Mouse (Mus musculus) urinary bladder, adult 2 months (tissue): ENCODE measurements around the gene Als2cl. TPM values are rescaled to one million over a fixed set of nuclear protein-coding genes. Genes with fewer than 3 reads are reported as not detected.

Experiments used
- DNase-seq: peaks from one replicate; pipeline ENCODE4 v3.0.0; 2022; ENCODE audit warnings: low spot score
- polyA plus RNA-seq: library from polyadenylated mRNA; depleted of rRNA; stranded (reverse); fragments of >200 nt; gene quantifications from 2 replicates; pipeline ENCODE4 v1.2.3, GENCODE M21; 2012; rRNA removed

The Als2cl gene
- polyA plus RNA-seq, 1 experiment = 65.7 TPM

GRCm38 (mm10) chr9:110916786-110917185 is 37.1 kb downstream of the Als2cl start, which contains the start of gene Fam240a:
TSS of gene Fam240a (minus strand) at chr9:110916861.
- no peak for DNase-seq

- DNase-seq = no peak
Observed at GRCm38 (mm10) chr9:110920665-110921419, 41.2 kb downstream of the Als2cl start.

- peak; percentile 38 for DNase-seq
Observed at GRCm38 (mm10) chr9:110922759-110923158, 43.1 kb downstream of the Als2cl start.

GRCm38 (mm10) chr9:110931573-110931972 is 51.9 kb downstream of the Als2cl start:
- DNase-seq = no peak

- DNase-seq = no peak
Observed at GRCm38 (mm10) chr9:110933850-110934437, 54.3 kb downstream of the Als2cl start.

GRCm38 (mm10) chr9:110935941-110936340 is 56.3 kb downstream of the Als2cl start:
- no peak for DNase-seq

- DNase-seq = no peak
Observed at GRCm38 (mm10) chr9:110937506-110938490, 58.1 kb downstream of the Als2cl start.

- no peak for DNase-seq
Observed at GRCm38 (mm10) chr9:110944265-110944664, 64.6 kb downstream of the Als2cl start.

- DNase-seq = no peak
Observed at GRCm38 (mm10) chr9:110945343-110945742, 65.7 kb downstream of the Als2cl start.

- no peak for DNase-seq
Observed at GRCm38 (mm10) chr9:110945926-110946325, 66.3 kb downstream of the Als2cl start, which contains the start of gene Tdgf1. TSS of gene Tdgf1 (minus strand) at chr9:110946158.

GRCm38 (mm10) chr9:110946548-110947044 is 66.9 kb downstream of the Als2cl start:
- no peak for DNase-seq

GRCm38 (mm10) chr9:110947261-110947661 is 67.6 kb downstream of the Als2cl start:
- DNase-seq = no peak

GRCm38 (mm10) chr9:110947900-110948299 is 68.2 kb downstream of the Als2cl start:
- no peak for DNase-seq

GRCm38 (mm10) chr9:110948813-110949310 is 69.2 kb downstream of the Als2cl start:
- no peak for DNase-seq

- no peak for DNase-seq
Observed at GRCm38 (mm10) chr9:110950109-110950508, 70.4 kb downstream of the Als2cl start.

Other genes with a start within 250 kb of the Als2cl start
- gene Nbeal2, start 225.7 kb upstream of the Als2cl start, polyA plus RNA-seq = 42.8 and 59.9 TPM in 2 replicates
- 119 and 152 TPM in 2 replicates for gene Ccdc12, start 223.4 kb upstream of the Als2cl start, polyA plus RNA-seq
- gene Myl3, start 138.0 kb upstream of the Als2cl start, polyA plus RNA-seq = not detected in 2 replicates
- 20.4 and 23.0 TPM in 2 replicates for gene Pth1r, start 132.7 kb upstream of the Als2cl start, polyA plus RNA-seq
- gene Prss42, start 81.7 kb upstream of the Als2cl start, polyA plus RNA-seq = not detected in 2 replicates
- not detected in 2 replicates for gene Prss44, start 65.9 kb upstream of the Als2cl start, polyA plus RNA-seq
- not detected in 2 replicates for gene Prss43, start 53.2 kb upstream of the Als2cl start, polyA plus RNA-seq
- not detected in 2 replicates for gene Prss45, start 45.3 kb upstream of the Als2cl start, polyA plus RNA-seq
- gene Prss46, start 35.4 kb upstream of the Als2cl start, polyA plus RNA-seq = not detected in 2 replicates
- gene Prss50, start 21.9 kb upstream of the Als2cl start, polyA plus RNA-seq = not detected in 2 replicates
- 5.2 and 7.3 TPM in 2 replicates for gene Tmie, start 243 bp downstream of the Als2cl start, polyA plus RNA-seq
- not detected in 2 replicates for gene Fam240a, start 37.0 kb downstream of the Als2cl start, polyA plus RNA-seq
- gene Tdgf1, start 66.3 kb downstream of the Als2cl start, polyA plus RNA-seq = not detected in 2 replicates
- 0.06 TPM in 2 replicates for gene Lrrc2, start 71.7 kb downstream of the Als2cl start, polyA plus RNA-seq
- gene Rtp3, start 110.7 kb downstream of the Als2cl start, polyA plus RNA-seq = 0.83 and 0.96 TPM in 2 replicates
- gene Ltf, start 139.4 kb downstream of the Als2cl start, polyA plus RNA-seq = not detected in 2 replicates
- 7.4 and 8.9 TPM in 2 replicates for gene Ccrl2, start 177.6 kb downstream of the Als2cl start, polyA plus RNA-seq
- gene Lrrfip2, start 237.7 kb downstream of the Als2cl start, polyA plus RNA-seq = 53.4 and 53.9 TPM in 2 replicates